Comparison of ENCODE assay signal across 30 mouse cellular contexts in genomic region chr2:107149317-107149716, GRCm38 (mm10).
DNase-seq lines count a peak whose midpoint lies in the region; ATAC-seq and TF ChIP-seq lines count a peak whose summit lies in the region.
"Had no signal": no experiment of that assay in that cellular context is flagged by ENCODE, and none has a peak within 500 bp of the region (broad histone marks: within the 10 kb centered on the region; RNA-seq: fewer than 3 reads in every experiment).

No protein-coding gene starts in this region.

- H3ac ChIP-seq in C2C12 (ENCODE audit: control insufficient read depth, insufficient read length, low read depth): no peak overlapping the region

- H3K4me2 ChIP-seq in forebrain, embryonic 14.5 days (ENCODE audit: low read length): no peak overlapping the region
- H3K4me2 ChIP-seq in hindbrain, embryonic 15.5 days: no peak overlapping the region
- H3K4me2 ChIP-seq in hindbrain, embryonic 14.5 days (replicated peaks): no peak overlapping the region
- H3K4me2 ChIP-seq: embryonic facial prominence, embryonic 12.5 days; embryonic facial prominence, embryonic 15.5 days; heart, embryonic 12.5 days; heart, embryonic 15.5 days; hindbrain, embryonic 13.5 days had no signal

- no peaks in the 10 kb centered on the region for H3K4me1 ChIP-seq in forebrain, embryonic 14.5 days (ENCODE audit: control insufficient read depth, insufficient read depth, low read length)
- no peaks in the 10 kb centered on the region for H3K4me1 ChIP-seq in forebrain, embryonic 10.5 days
- H3K4me1 ChIP-seq in hindbrain, embryonic 15.5 days (replicated peaks): no peaks in the 10 kb centered on the region
- H3K4me1 ChIP-seq in hindbrain, embryonic 14.5 days (replicated peaks; ENCODE audit: control insufficient read depth, insufficient read depth, low read length): no peaks in the 10 kb centered on the region
- H3K4me1 ChIP-seq: embryonic facial prominence, embryonic 12.5 days; embryonic facial prominence, embryonic 15.5 days; heart, embryonic 12.5 days; heart, embryonic 15.5 days; hindbrain, embryonic 10.5 days; hindbrain, embryonic 13.5 days had no signal

- DNase-seq in forebrain, embryonic 14.5 days (ENCODE audit: low spot score): peak; percentile 8
- no peak for DNase-seq in forebrain, embryonic 10.5 days (ENCODE audit: extremely low spot score, low spot score)
- no peak for DNase-seq in hindbrain, embryonic 14.5 days (ENCODE audit: low spot score)
- peak; percentile 51 for DNase-seq in MN1 (ENCODE audit: low spot score)
- DNase-seq in right cerebral cortex, postnatal 14 days: no peak
- DNase-seq in spleen, adult 18-20 months: no peak
- DNase-seq: adrenal gland, postnatal 10 days; adrenal gland, postnatal 36 days; B cell, adult 2 months; cerebellum, adult 11 months; cerebellum, adult 2 months; cerebellum, adult 9-11 months; cerebellum, postnatal 25 days; gastrocnemius, postnatal 25 days; heart, adult 18-20 months; heart, postnatal 10 days; heart, postnatal 36 days; kidney, adult 2 months had no signal

- H3K27ac ChIP-seq in forebrain, embryonic 14.5 days (ENCODE audit: low read depth, low read length): no peak overlapping the region
- H3K27ac ChIP-seq in forebrain, embryonic 10.5 days: no peak overlapping the region
- H3K27ac ChIP-seq in hindbrain, embryonic 15.5 days (replicated peaks): no peak overlapping the region
- H3K27ac ChIP-seq in hindbrain, embryonic 14.5 days: no peak overlapping the region
- H3K27ac ChIP-seq: embryonic facial prominence, embryonic 12.5 days; embryonic facial prominence, embryonic 15.5 days; heart, embryonic 15.5 days; hindbrain, embryonic 10.5 days; hindbrain, embryonic 13.5 days had no signal

- no peak overlapping the region for H3K9ac ChIP-seq in forebrain, embryonic 14.5 days (ENCODE audit: low read length)
- H3K9ac ChIP-seq in hindbrain, embryonic 15.5 days: peak overlapping the region; percentile 7; the same call in 1 of the 2 replicates
- H3K9ac ChIP-seq in hindbrain, embryonic 14.5 days: no peak overlapping the region
- H3K9ac ChIP-seq: embryonic facial prominence, embryonic 12.5 days; embryonic facial prominence, embryonic 15.5 days; heart, embryonic 12.5 days; heart, embryonic 15.5 days; hindbrain, embryonic 13.5 days had no signal

- no peaks in the 10 kb centered on the region for H3K36me3 ChIP-seq in forebrain, embryonic 14.5 days (ENCODE audit: control insufficient read depth, insufficient read depth, low read length)
- no peaks in the 10 kb centered on the region for H3K36me3 ChIP-seq in forebrain, embryonic 10.5 days (replicated peaks)
- H3K36me3 ChIP-seq in hindbrain, embryonic 15.5 days: no peaks in the 10 kb centered on the region
- no peaks in the 10 kb centered on the region for H3K36me3 ChIP-seq in hindbrain, embryonic 14.5 days (replicated peaks; ENCODE audit: control insufficient read depth, insufficient read depth)
- no peaks in the 10 kb centered on the region for H3K36me3 ChIP-seq in C2C12 (ENCODE audit: control insufficient read depth, insufficient read depth)
- H3K36me3 ChIP-seq: embryonic facial prominence, embryonic 12.5 days; embryonic facial prominence, embryonic 15.5 days; heart, embryonic 12.5 days; heart, embryonic 15.5 days; hindbrain, embryonic 10.5 days; hindbrain, embryonic 13.5 days had no signal

- no peaks in the 10 kb centered on the region for H3K9me3 ChIP-seq in forebrain, embryonic 14.5 days (replicated peaks; ENCODE audit: control insufficient read depth, low read length)
- no peaks in the 10 kb centered on the region for H3K9me3 ChIP-seq in forebrain, embryonic 10.5 days
- H3K9me3 ChIP-seq in hindbrain, embryonic 15.5 days: no peaks in the 10 kb centered on the region
- no peaks in the 10 kb centered on the region for H3K9me3 ChIP-seq in hindbrain, embryonic 14.5 days (ENCODE audit: control insufficient read depth, low read length)
- H3K9me3 ChIP-seq: embryonic facial prominence, embryonic 12.5 days; embryonic facial prominence, embryonic 15.5 days; heart, embryonic 12.5 days; heart, embryonic 15.5 days; hindbrain, embryonic 10.5 days; hindbrain, embryonic 13.5 days had no signal

- TF ChIP-seq CTCF in C2C12 (IDR thresholded peaks at IDR 0.05; ENCODE audit: control insufficient read depth, insufficient read depth, insufficient read length): no peak

- H3K4me3 ChIP-seq in forebrain, embryonic 14.5 days (ENCODE audit: low read depth, low read length): no peak overlapping the region
- no peak overlapping the region for H3K4me3 ChIP-seq in forebrain, embryonic 10.5 days
- H3K4me3 ChIP-seq in hindbrain, embryonic 15.5 days: no peak overlapping the region
- no peak overlapping the region for H3K4me3 ChIP-seq in hindbrain, embryonic 14.5 days (replicated peaks; ENCODE audit: low read length)
- H3K4me3 ChIP-seq in C2C12 (ENCODE audit: insufficient read depth, poor library complexity, severe bottlenecking): no peak overlapping the region
- H3K4me3 ChIP-seq: embryonic facial prominence, embryonic 12.5 days; embryonic facial prominence, embryonic 15.5 days; erythroblast, embryonic 14.5 days; heart, embryonic 12.5 days; heart, embryonic 15.5 days; hindbrain, embryonic 10.5 days; hindbrain, embryonic 13.5 days had no signal

- no peak for ATAC-seq in forebrain, embryonic 14.5 days
- ATAC-seq in hindbrain, embryonic 15.5 days (ENCODE audit: low FRiP score, low read depth): no peak
- no peak for ATAC-seq in hindbrain, embryonic 14.5 days (ENCODE audit: low FRiP score)
- ATAC-seq: CD4-positive, CD25-positive, alpha-beta regulatory T cell, adult 4 months; intestine, postnatal 0 days; Patski had no signal

- 81% methylated on average over 2 of the region's 2 CpGs for WGBS in forebrain, embryonic 14.5 days
- whole genome bisulfite sequencing in forebrain, embryonic 10.5 days: 93% methylated on average over 2 of the region's 2 CpGs
- 88% methylated on average over 2 of the region's 2 CpGs for WGBS in hindbrain, embryonic 15.5 days
- WGBS in hindbrain, embryonic 14.5 days: 83% methylated on average over 2 of the region's 2 CpGs

- no peaks in the 10 kb centered on the region for H3K79me3 ChIP-seq in C2C12 (ENCODE audit: low read depth)

- no peaks in the 10 kb centered on the region for H3K27me3 ChIP-seq in forebrain, embryonic 14.5 days (replicated peaks; ENCODE audit: control insufficient read depth, insufficient read depth, low read length)
- H3K27me3 ChIP-seq in forebrain, embryonic 10.5 days (ENCODE audit: poor library complexity, severe bottlenecking): no peaks in the 10 kb centered on the region
- no peaks in the 10 kb centered on the region for H3K27me3 ChIP-seq in hindbrain, embryonic 15.5 days
- no peaks in the 10 kb centered on the region for H3K27me3 ChIP-seq in hindbrain, embryonic 14.5 days (ENCODE audit: control insufficient read depth, insufficient read depth, low read length)
- H3K27me3 ChIP-seq in C2C12 (ENCODE audit: control insufficient read depth, insufficient read depth, insufficient read length): no peaks in the 10 kb centered on the region
- H3K27me3 ChIP-seq: embryonic facial prominence, embryonic 12.5 days; embryonic facial prominence, embryonic 15.5 days; heart, embryonic 12.5 days; heart, embryonic 15.5 days; hindbrain, embryonic 13.5 days had no signal

- H3K79me2 ChIP-seq in C2C12 (ENCODE audit: control insufficient read depth, insufficient read depth): no peaks in the 10 kb centered on the region

TF ChIP-seq in C2C12, 6 proteins besides CTCF, POLR2A, EP300 and RAD21:
- TF ChIP-seq FOSL1 (IDR thresholded peaks at IDR 0.05; ENCODE audit: insufficient read depth, low read length, poor library complexity, severe bottlenecking) (no peak), USF1 (IDR thresholded peaks at IDR 0.05; ENCODE audit: low read depth) (no peak), MYOG (IDR thresholded peaks at IDR 0.05; ENCODE audit: control insufficient read depth, extremely low read depth, insufficient read length) (no peak), MYOD1 (IDR thresholded peaks at IDR 0.05; ENCODE audit: control insufficient read depth, insufficient read length, low read depth) (no peak), CEBPB (IDR thresholded peaks at IDR 0.05; ENCODE audit: low read depth) (peak; percentile 71)

Comparison
In these comparisons a context has a peak if more than half of its experiments do, and no peak if none do; other contexts are left out.
1. DNase-seq: peak in forebrain, embryonic 14.5 days (single experiment) and MN1 (single experiment); none in forebrain, embryonic 10.5 days (single experiment), hindbrain, embryonic 14.5 days (single experiment), right cerebral cortex, postnatal 14 days (single experiment) and spleen, adult 18-20 months (0 of 2).